Mouse (Mus musculus) heart, embryonic 15.5 days (tissue): ENCODE results near the gene Setd1b. TPM values are rescaled to one million over a fixed set of nuclear protein-coding genes. Genes with fewer than 3 reads are reported as not detected.
A peak's percentile ranks its signal among the peaks of the same experiment; 100 is the strongest.

ENCODE experiments used
- ATAC-seq: fragments of 200-750 bp; cut with Nextera tagmentation; replicated peaks from 2 replicates; pipeline ENCODE4 v1.8.0; 2017; ENCODE audit warnings: low read depth, moderate TSS enrichment; ENCODE audit not compliant: insufficient number of reproducible peaks, insufficient read depth, low FRiP score
- H3K27ac ChIP-seq: fragments of 300-500 bp; sonication (generic); 2 replicates; pipeline ENCODE4 v1.5.1; 2015; ENCODE audit warnings: mild to moderate bottlenecking, inconsistent platforms
- H3K27me3 ChIP-seq: fragments of 300-500 bp; sonication (generic); 2 replicates; pipeline ENCODE4 v1.6.1; 2015; ENCODE audit warnings: inconsistent platforms
- H3K36me3 ChIP-seq: fragments of 300-500 bp; sonication (generic); 2 replicates; pipeline ENCODE4 v1.6.1; 2015; ENCODE audit warnings: mild to moderate bottlenecking, inconsistent platforms
- H3K4me1 ChIP-seq: fragments of 300-500 bp; sonication (generic); replicated peaks from 2 replicates; pipeline ENCODE4 v1.6.1; 2015; ENCODE audit warnings: inconsistent platforms
- H3K4me2 ChIP-seq: fragments of 300-500 bp; sonication (generic); 2 replicates; pipeline ENCODE4 v1.6.1; 2015; ENCODE audit warnings: inconsistent platforms, mild to moderate bottlenecking, moderate library complexity
- H3K4me3 ChIP-seq: fragments of 300-500 bp; sonication (generic); 2 replicates; pipeline ENCODE4 v1.5.1; 2015; ENCODE audit warnings: mild to moderate bottlenecking, inconsistent platforms
- H3K9ac ChIP-seq: fragments of 300-500 bp; sonication (generic); 2 replicates; pipeline ENCODE4 v1.6.1; 2015; ENCODE audit warnings: mild to moderate bottlenecking, inconsistent platforms
- H3K9me3 ChIP-seq: fragments of 300-500 bp; sonication (generic); replicated peaks from 2 replicates; pipeline ENCODE4 v1.6.1; 2016; ENCODE audit warnings: inconsistent platforms
- WGBS: fragments of 180-500 bp; shearing (Covaris S2); methylation state at CpG from one replicate; pipeline ENCODE4 v1.1.7; 2015; ENCODE audit warnings: mixed read lengths; 5-methylcytosine and 5-hydroxymethylcytosine counted together
- polyA plus RNA-seq: library from polyadenylated mRNA; unstranded; fragments of >200 nt; fragmentation: Nextera tagmentation; extraction: Ambion mirVana; gene quantifications from 2 replicates; pipeline ENCODE4 v1.2.1, GENCODE M21; 2015

Setd1b gene
- 6.0 and 6.9 TPM in 2 replicates for polyA plus RNA-seq

DNA sequence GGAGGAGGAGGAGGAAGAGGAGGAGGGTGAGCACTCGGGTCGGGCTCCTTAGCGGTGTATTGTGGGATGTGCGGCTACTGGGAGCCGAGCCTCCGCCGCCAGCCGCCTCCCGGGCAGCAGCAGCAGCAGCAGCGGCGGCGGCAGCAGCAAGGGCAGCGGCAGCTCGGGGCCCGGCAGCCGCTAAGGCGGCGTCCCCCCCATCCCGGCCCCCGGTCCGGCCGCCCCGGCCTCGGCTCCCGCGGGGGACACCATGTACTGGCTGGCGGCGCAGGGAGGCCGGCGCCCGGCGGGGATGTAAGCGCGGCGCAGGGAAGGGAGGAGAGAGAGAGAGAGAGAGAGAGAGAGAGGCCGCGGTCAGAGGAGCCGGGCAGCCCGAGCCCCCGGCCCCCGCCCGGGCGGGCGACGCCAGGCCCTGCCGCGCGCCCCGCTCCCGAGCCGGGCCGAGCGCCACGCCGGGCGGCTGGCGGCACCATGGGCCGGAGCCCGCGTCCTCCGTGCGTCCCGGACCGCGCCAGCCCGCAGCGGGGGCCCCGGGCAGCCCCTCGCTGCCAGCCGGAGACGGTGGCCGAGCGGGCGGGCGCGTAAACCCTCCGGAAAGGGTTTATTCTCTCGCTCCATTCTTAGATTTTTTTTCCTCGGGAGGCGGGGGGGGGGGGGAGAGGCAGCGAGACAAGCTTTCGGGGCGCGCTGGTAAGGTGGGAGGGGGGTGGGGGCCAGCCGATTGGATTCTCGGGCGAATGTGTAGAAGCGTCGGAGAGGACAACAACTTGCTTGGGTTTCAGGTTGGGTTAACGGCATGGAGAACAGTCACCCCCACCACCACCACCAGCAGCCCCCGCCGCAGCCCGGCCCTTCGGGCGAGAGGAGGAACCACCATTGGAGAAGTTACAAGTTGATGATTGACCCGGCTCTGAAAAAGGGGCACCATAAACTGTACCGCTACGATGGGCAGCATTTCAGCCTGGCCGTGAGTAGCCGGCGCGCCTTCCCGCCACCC lies at the start of gene Setd1b:
TSS of gene Setd1b (plus strand) at position 33 of the 997 bp plus-strand sequence.
- peaks cover 44% of the 10 kb centered on the region for H3K4me1 ChIP-seq
- no peaks in the 10 kb centered on the region for H3K27me3 ChIP-seq
- under 1% methylated on average over 81 of the region's 103 CpGs for WGBS
- H3K36me3 ChIP-seq: peaks cover 14% of the 10 kb centered on the region
- H3K4me3 ChIP-seq: peak within 1 kb of the TSS; percentile 92
- peak within 1 kb of the TSS; percentile 100 for H3K27ac ChIP-seq
- H3K9me3 ChIP-seq: no peaks in the 10 kb centered on the region
- H3K4me2 ChIP-seq: peak within 1 kb of the TSS; percentile 96
- peak within 1 kb of the TSS; percentile 99 for H3K9ac ChIP-seq
- 0 out of 2 replicates have a peak, but pooled peaks have one; percentile 11 for ATAC-seq

DNA sequence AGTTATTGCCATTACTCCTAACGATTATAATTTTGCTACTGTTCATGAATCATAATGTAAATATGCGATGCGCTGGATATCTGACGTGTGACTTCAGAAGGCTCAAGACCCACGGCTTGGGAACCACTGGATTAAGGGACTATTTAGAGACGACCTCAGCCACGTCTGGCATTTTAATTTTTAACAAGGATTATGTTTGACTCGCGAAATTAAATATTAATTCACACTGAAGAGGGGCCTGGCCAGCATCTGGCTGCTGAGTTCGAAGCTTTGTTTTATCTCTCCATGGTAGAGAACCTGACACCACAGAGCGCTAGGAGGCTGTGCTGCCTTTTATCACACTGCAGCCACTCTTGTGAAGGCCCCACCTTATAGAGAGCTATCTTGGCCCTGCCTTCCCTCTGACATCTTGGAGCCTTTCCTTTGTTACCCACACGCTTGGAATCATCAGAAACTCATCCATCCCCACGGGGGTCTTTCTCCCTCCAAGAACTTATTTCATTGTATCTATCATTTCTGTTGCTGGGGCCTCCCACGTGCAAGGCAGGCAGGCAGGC lies 48.8 kb upstream of the Setd1b start:
- Histone ChIP-seq H3K4me1 (no peaks in the 10 kb centered on the region), H3K4me2 (no peak overlapping the region), H3K9ac (no peak overlapping the region), H3K27ac (no peak overlapping the region), H3K4me3 (no peak overlapping the region), H3K9me3 (no peaks in the 10 kb centered on the region), H3K27me3 (no peaks in the 10 kb centered on the region), H3K36me3 (no peaks in the 10 kb centered on the region)
- no peak for ATAC-seq
- 70% methylated on average over 14 of the region's 14 CpGs for WGBS

DNA sequence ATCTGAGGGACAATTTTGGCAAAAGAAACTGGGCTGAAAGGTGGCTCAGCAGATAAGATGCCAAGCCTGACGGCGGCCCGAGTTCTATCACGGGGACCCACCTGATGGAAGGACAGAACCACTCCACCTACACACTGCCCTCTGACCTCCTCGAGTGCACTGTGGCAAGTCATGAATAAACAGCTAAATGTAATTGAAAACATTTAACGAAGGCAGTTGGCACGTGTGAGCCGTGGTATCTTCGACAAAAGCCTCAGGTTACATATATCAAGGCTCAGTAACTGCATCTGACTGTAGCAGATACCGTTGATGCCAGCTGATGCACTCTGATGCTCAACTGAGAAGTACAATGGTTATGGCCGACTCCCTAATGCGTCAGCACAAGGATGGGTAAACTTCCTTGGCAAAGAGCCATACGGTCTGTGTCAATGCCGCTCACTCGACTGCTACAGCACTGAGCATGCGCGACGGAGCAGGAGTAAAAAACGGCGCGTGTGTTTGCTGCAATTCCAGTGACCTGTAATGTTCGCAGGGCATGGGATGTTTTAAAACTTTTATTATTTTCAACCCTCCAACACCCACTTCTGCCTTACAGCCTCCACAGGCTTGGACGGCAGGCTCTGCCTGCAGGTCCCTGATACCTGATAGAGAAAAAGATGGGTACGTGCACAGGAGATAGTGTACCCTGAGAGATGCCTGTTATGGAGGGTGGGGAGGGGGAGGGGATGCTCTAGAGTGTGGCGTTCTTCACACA lies 47.6 kb upstream of the Setd1b start:
- no peak overlapping the region for H3K9ac ChIP-seq
- WGBS: 79% methylated on average over 25 of the region's 25 CpGs
- ATAC-seq: no peak
- no peak overlapping the region for H3K27ac ChIP-seq
- no peaks in the 10 kb centered on the region for H3K4me1 ChIP-seq
- H3K9me3 ChIP-seq: no peaks in the 10 kb centered on the region
- no peak overlapping the region for H3K4me2 ChIP-seq
- no peaks in the 10 kb centered on the region for H3K36me3 ChIP-seq
- H3K4me3 ChIP-seq: no peak overlapping the region
- no peaks in the 10 kb centered on the region for H3K27me3 ChIP-seq

DNA sequence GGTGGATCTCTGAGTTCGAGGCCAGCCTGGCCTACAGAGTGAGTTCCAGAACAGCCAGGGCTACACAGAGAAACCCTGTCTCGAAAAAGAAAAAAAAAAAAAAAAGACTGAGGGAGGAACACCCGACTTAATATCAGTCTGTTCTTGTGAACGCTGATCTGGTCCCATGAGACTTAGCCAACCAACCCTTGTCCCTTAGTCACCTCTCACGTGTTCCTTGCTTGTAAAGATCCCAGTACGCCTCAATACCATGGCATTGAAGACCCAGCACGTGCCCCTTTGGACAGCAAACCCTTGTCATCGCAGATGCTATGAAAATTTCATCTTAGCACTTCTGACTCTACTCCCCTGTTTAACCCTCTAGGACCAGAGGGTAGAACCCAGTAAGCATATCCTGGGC lies 45.7 kb upstream of the Setd1b start:
- Histone ChIP-seq H3K4me3 (no peak overlapping the region), H3K27me3 (no peaks in the 10 kb centered on the region), H3K27ac (no peak overlapping the region), H3K4me1 (no peaks in the 10 kb centered on the region), H3K36me3 (no peaks in the 10 kb centered on the region), H3K4me2 (no peak overlapping the region), H3K9me3 (no peaks in the 10 kb centered on the region), H3K9ac (no peak overlapping the region)
- no peak for ATAC-seq
- WGBS: 85% methylated on average over 8 of the region's 8 CpGs

DNA sequence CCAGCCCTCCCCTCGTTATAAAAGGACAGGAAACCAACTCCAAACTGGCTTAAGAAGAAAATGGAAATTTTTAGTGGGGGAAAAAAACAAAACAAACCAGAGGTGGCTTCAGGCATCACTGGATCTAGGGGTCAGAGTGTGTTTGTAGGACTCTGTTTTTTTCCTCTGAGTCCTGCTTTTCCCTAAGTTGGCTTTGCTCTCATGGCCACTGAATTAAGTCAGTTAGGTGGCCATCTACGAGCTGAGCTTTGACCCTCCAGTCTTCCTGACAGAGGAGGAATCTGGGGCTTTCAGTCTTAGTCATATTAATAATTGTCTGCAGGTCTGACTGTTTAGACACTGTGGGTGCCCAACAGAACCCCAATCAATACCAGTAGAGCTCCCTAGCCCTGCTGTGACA lies 43.5 kb upstream of the Setd1b start:
- whole genome bisulfite sequencing: 84% methylated on average over 2 of the region's 2 CpGs
- no peak overlapping the region for H3K9ac ChIP-seq
- ATAC-seq: no peak

DNA sequence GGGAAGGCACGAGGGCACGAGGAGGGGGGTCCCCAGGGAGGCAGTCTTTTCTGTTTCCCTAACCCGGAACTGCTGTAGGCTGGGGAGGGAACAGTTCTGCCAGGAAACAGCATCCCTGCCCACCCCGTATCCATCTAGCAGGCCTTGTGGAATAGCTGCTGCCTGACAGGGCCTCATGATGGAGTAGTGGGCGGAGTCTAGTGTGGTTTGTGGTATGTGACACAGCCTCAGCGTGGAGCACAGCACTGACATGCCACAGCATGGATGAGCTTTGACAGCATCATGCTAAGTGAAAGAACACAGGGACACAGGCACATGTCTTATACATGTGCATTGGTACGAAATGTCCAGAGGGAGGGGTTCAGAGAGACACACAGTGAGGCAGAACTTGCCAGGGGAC lies 39.6 kb upstream of the Setd1b start:
- H3K36me3 ChIP-seq: no peaks in the 10 kb centered on the region; the same call in 1 of the 2 replicates
- H3K27me3 ChIP-seq: no peaks in the 10 kb centered on the region
- no peak for ATAC-seq
- 59% methylated on average over 7 of the region's 7 CpGs for WGBS
- no peak overlapping the region for H3K4me3 ChIP-seq
- no peak overlapping the region for H3K27ac ChIP-seq
- H3K4me1 ChIP-seq: peaks cover 27% of the 10 kb centered on the region
- H3K9ac ChIP-seq: no peak overlapping the region
- no peak overlapping the region for H3K4me2 ChIP-seq
- H3K9me3 ChIP-seq: no peaks in the 10 kb centered on the region

More for the DNA sequence above, 43.5 kb upstream of the Setd1b start:
- Histone ChIP-seq H3K36me3 (no peaks in the 10 kb centered on the region), H3K27ac (no peak overlapping the region), H3K4me1 (peaks cover 10% of the 10 kb centered on the region), H3K4me2 (no peak overlapping the region), H3K9me3 (no peaks in the 10 kb centered on the region), H3K27me3 (no peaks in the 10 kb centered on the region), H3K4me3 (no peak overlapping the region)

DNA sequence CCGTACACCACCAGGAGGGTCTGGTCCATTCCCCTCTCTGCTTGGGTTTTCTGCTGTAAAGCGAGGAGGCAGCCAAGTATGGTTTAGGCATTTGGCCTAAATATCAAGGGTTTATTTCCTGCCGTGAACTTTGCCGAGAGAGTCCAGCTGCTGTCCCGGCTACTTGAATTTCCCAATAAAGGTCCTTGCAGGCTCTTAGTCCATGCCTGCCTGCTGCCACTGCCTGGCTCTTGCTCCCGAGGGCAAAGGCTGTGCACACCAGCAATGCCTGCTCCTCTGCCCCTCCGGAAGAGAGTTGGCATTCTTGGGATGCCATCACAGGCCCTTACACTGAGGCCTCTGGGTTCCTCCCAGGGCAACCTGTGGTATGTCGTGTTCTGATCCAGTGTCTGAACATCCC lies 38.4 kb upstream of the Setd1b start:
- ATAC-seq: no peak
- H3K4me1 ChIP-seq: peaks cover 27% of the 10 kb centered on the region
- no peaks in the 10 kb centered on the region for H3K9me3 ChIP-seq
- no peak overlapping the region for H3K4me2 ChIP-seq
- 44% methylated on average over 8 of the region's 8 CpGs for WGBS
- no peak overlapping the region for H3K9ac ChIP-seq
- H3K36me3 ChIP-seq: no peaks in the 10 kb centered on the region; the same call in 1 of the 2 replicates
- no peak overlapping the region for H3K4me3 ChIP-seq
- no peaks in the 10 kb centered on the region for H3K27me3 ChIP-seq
- H3K27ac ChIP-seq: peak overlapping the region; percentile 2; the same call in 1 of the 2 replicates

DNA sequence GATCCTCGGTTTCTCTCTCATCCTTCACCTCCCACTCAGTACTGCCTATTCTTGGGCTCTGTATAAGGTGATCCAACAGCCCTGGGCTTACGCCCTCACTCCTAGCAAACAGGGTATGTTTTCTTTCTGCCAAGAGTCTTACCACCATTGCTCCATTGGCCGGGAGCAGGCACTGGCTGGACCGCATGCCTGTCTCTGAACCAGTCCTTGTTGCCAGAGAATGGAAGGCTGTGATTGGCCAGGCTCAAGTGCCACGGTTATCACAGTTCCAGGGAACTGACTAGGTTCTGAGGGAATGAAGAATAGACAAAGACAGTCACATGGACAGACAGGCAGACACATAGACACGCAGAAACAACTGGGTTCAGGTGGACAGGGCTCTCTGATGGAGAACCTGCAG lies 37.2 kb upstream of the Setd1b start:
- Histone ChIP-seq H3K9me3 (no peaks in the 10 kb centered on the region), H3K9ac (no peak overlapping the region), H3K4me2 (no peak overlapping the region), H3K27ac (no peak overlapping the region), H3K4me1 (peaks cover 37% of the 10 kb centered on the region), H3K36me3 (no peaks in the 10 kb centered on the region; the same call in 1 of the 2 replicates), H3K4me3 (no peak overlapping the region), H3K27me3 (no peaks in the 10 kb centered on the region)
- peak; percentile 56; the same call in 1 of the 2 replicates for ATAC-seq
- WGBS: 56% methylated on average over 6 of the region's 6 CpGs

DNA sequence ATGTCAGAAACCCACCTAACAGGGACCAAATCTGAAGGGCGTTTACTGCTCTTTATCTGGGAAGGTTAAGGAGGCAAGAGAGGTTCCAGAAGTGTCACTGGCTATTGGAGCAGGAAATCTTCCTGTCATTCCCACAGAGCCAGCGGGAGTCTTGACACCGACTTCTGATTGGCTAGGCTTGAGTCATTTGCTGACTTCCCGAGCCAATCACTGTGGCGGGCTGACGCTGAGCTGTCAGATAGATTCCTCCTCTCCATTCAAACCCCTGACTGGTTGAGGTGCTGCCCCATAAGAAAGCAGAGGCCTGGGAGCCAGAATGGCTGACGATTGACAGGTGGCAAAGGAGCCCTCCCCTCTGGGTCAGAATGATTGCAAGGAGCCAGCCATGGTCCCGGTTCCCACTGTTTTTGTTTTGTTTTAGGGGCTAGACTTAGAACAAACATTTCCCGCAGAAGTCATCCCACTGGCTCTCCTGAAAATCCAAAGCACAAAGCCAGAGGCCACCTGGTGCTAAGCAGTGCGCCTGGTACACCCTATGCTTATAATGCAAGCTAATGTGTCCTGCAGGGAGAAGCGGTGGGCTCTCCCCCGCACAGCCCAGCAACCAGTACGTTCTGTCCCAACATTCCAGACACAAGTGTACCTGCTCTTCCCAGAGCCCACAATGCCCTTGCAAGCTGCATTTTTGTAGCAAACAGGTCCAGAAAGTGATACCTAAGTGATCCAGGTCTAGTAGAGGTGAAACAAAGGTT lies 32.4 kb upstream of the Setd1b start:
- H3K27me3 ChIP-seq: no peaks in the 10 kb centered on the region
- 0 out of 2 replicates have a peak overlapping the region, but pooled peaks have one; percentile 9 for H3K4me3 ChIP-seq
- H3K27ac ChIP-seq: no peak overlapping the region
- no peak for ATAC-seq
- no peaks in the 10 kb centered on the region for H3K9me3 ChIP-seq
- H3K4me2 ChIP-seq: peak overlapping the region; percentile 47
- H3K4me1 ChIP-seq: peaks cover 24% of the 10 kb centered on the region
- H3K36me3 ChIP-seq: no peaks in the 10 kb centered on the region; the same call in 1 of the 2 replicates
- H3K9ac ChIP-seq: no peak overlapping the region
- 33% methylated on average over 13 of the region's 13 CpGs for WGBS

DNA sequence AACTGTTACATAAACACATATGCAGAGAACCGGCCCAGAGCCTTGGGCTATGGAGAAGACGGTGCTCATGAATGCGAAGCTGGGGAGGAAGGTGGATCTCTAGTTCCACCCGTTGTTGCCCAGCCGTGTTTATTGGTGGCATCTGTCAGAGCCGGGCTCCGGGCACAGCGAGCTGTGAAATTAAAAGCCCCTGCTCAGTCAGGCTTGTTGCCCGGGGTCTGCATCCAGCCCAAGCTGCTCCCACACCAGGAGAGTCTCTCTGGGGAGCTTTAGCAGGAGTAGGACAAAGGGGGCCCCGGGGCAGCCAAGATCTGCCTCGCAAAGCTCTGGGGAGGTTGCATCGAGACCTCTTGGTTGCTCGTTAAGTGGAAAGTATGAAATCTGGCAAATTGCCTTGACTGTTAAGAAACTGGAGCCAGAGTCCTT lies 31.7 kb upstream of the Setd1b start:
- H3K36me3 ChIP-seq: no peaks in the 10 kb centered on the region; the same call in 1 of the 2 replicates
- no peaks in the 10 kb centered on the region for H3K9me3 ChIP-seq
- no peak overlapping the region for H3K4me2 ChIP-seq
- H3K4me1 ChIP-seq: peaks cover 18% of the 10 kb centered on the region
- no peak for ATAC-seq
- H3K4me3 ChIP-seq: no peak overlapping the region
- no peak overlapping the region for H3K27ac ChIP-seq
- no peak overlapping the region for H3K9ac ChIP-seq
- 71% methylated on average over 13 of the region's 13 CpGs for WGBS
- H3K27me3 ChIP-seq: no peaks in the 10 kb centered on the region
